Mouse (Mus musculus) MEL (cell line): ENCODE data around the gene Drg1.
"Not testable (repeated sequence)": the region's sequence is repeated elsewhere in the genome, so short reads cannot be mapped to it uniquely, and the experiment has no call there.

Experiments used
- CTCF ChIP-seq, 3 experiments: IDR thresholded peaks in 2 of 3; conservative IDR thresholded peaks in 1 of 3; 2 replicates each; pipeline ENCODE4 v1.5.1; 2011 to 2012; ENCODE audit warnings: low read length in 3 of 3, low read depth in 2 of 3, mild to moderate bottlenecking in 2 of 3, improper control_type of control experiment in 1 of 3, inconsistent platforms in 1 of 3, mixed read lengths in 1 of 3, moderate library complexity in 1 of 3; ENCODE audit not compliant: control insufficient read depth in 1 of 3, insufficient read depth in 1 of 3, poor library complexity in 1 of 3, severe bottlenecking in 1 of 3
- EP300 ChIP-seq, 2 experiments: IDR thresholded peaks; 2 replicates each; pipeline ENCODE4 v1.6.1; 2011; ENCODE audit warnings: improper control_type of control experiment in 2 of 2, low read length in 2 of 2, low read depth in 1 of 2, mild to moderate bottlenecking in 1 of 2
- MAX ChIP-seq: IDR thresholded peaks from 2 replicates; pipeline ENCODE4 v1.6.1; 2011; ENCODE audit warnings: low read length, improper control_type of control experiment
- POLR2A ChIP-seq, 2 experiments: IDR thresholded peaks; 2 replicates each; pipeline ENCODE4 v1.6.1; 2011 to 2012; ENCODE audit warnings: low read length in 2 of 2, mild to moderate bottlenecking in 2 of 2, control low read depth in 1 of 2, improper control_type of control experiment in 1 of 2, low read depth in 1 of 2, moderate library complexity in 1 of 2; ENCODE audit not compliant: control insufficient read depth in 1 of 2, insufficient read depth in 1 of 2, poor library complexity in 1 of 2
- ZC3H11A ChIP-seq: IDR thresholded peaks from 2 replicates; pipeline ENCODE4 v1.6.1; 2012; ENCODE audit warnings: low read depth, mild to moderate bottlenecking, inconsistent platforms, low read length, improper control_type of control experiment

DNA sequence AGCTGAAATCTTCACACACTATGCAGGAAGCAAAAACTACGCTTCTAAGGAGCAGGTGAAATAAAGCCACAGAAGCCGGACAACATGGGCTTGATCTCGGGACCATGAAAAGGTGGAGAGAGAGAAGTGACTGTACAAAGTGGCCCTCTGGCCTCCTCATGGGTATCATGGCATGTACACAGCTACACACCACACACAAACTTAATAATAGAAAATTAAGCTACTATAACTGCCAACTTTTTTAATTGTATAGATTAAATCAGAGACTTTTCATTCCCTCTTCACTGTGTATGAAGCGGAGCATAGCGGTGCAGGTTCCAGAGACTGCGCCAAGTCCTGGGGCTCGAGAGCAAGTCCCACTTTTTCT lies 86.5 kb downstream of the Drg1 start:
- not testable (repeated sequence) for TF ChIP-seq EP300 (IDR thresholded peaks at IDR 0.05; ENCODE audit: low read depth in 1 of 2, low read length in 2 of 2); CTCF (IDR thresholded peaks at IDR 0.05 in 2 of 3, conservative IDR thresholded peaks at IDR 0.05 in 1 of 3; ENCODE audit: control insufficient read depth in 1 of 3, insufficient read depth in 1 of 3, low read depth in 2 of 3, low read length in 3 of 3, poor library complexity in 1 of 3, severe bottlenecking in 1 of 3); ZC3H11A; MAX; POLR2A (IDR thresholded peaks at IDR 0.05; ENCODE audit: control insufficient read depth in 1 of 2, insufficient read depth in 1 of 2, low read depth in 1 of 2, low read length in 2 of 2, poor library complexity in 1 of 2)
